Mouse (Mus musculus): Measurements from ENCODE around the gene Olfr615. TPM values are rescaled to one million over a fixed set of nuclear protein-coding genes. Genes with fewer than 3 reads are reported as not detected.

Olfr615 gene
- polyA plus RNA-seq, 1 experiment from 2014 or later: not detected

Small RNAs within 50 kb of the gene (microRNA-seq; reads per million reads assigned to microRNA genes)
- gene Gm26506: not detected

Other genes with a start within 250 kb of the Olfr615 start
- not detected in 2 replicates for gene Olfr597, start 239.8 kb upstream of the Olfr615 start, polyA plus RNA-seq (2015; fragmentation: Nextera tagmentation; extraction: Ambion mirVana)
- not detected in 2 replicates for gene Olfr598, start 232.5 kb upstream of the Olfr615 start, polyA plus RNA-seq (2015; fragmentation: Nextera tagmentation; extraction: Ambion mirVana)
- gene Olfr599, start 220.2 kb upstream of the Olfr615 start, polyA plus RNA-seq (2015; fragmentation: Nextera tagmentation; extraction: Ambion mirVana): not detected in 2 replicates
- not detected in 2 replicates for gene Olfr600, start 206.4 kb upstream of the Olfr615 start, polyA plus RNA-seq (2015; fragmentation: Nextera tagmentation; extraction: Ambion mirVana)
- gene Olfr601, start 193.4 kb upstream of the Olfr615 start, polyA plus RNA-seq (2015; fragmentation: Nextera tagmentation; extraction: Ambion mirVana): not detected in 2 replicates
- gene Olfr603, start 169.9 kb upstream of the Olfr615 start, polyA plus RNA-seq (2015; fragmentation: Nextera tagmentation; extraction: Ambion mirVana): not detected in 2 replicates
- gene Usp17lc, start 141.0 kb upstream of the Olfr615 start, polyA plus RNA-seq (2015; fragmentation: Nextera tagmentation; extraction: Ambion mirVana): not detected in 2 replicates
- not detected in 2 replicates for gene Olfr605, start 110.6 kb upstream of the Olfr615 start, polyA plus RNA-seq (2015; fragmentation: Nextera tagmentation; extraction: Ambion mirVana)
- gene Olfr606, start 107.0 kb upstream of the Olfr615 start, polyA plus RNA-seq (2015; fragmentation: Nextera tagmentation; extraction: Ambion mirVana): not detected in 2 replicates
- not detected in 2 replicates for gene Olfr607, start 91.9 kb upstream of the Olfr615 start, polyA plus RNA-seq (2015; fragmentation: Nextera tagmentation; extraction: Ambion mirVana)
- gene Olfr608, start 86.2 kb upstream of the Olfr615 start, polyA plus RNA-seq (2015; fragmentation: Nextera tagmentation; extraction: Ambion mirVana): not detected in 2 replicates
- gene Olfr609, start 58.0 kb upstream of the Olfr615 start, polyA plus RNA-seq (2015; fragmentation: Nextera tagmentation; extraction: Ambion mirVana): not detected in 2 replicates
- not detected in 2 replicates for gene Olfr610, start 44.0 kb upstream of the Olfr615 start, polyA plus RNA-seq (2015; fragmentation: Nextera tagmentation; extraction: Ambion mirVana)
- gene Olfr611, start 35.2 kb upstream of the Olfr615 start, polyA plus RNA-seq (2015; fragmentation: Nextera tagmentation; extraction: Ambion mirVana): not detected in 2 replicates
- not detected in 2 replicates for gene Olfr612, start 13.4 kb upstream of the Olfr615 start, polyA plus RNA-seq (2015; fragmentation: Nextera tagmentation; extraction: Ambion mirVana)
- not detected in 2 replicates for gene Olfr613, start 8.0 kb upstream of the Olfr615 start, polyA plus RNA-seq (2015; fragmentation: Nextera tagmentation; extraction: Ambion mirVana)
- not detected in 2 replicates for gene Olfr616, start 13.1 kb downstream of the Olfr615 start, polyA plus RNA-seq (2015; fragmentation: Nextera tagmentation; extraction: Ambion mirVana)
- gene Olfr617, start 17.0 kb downstream of the Olfr615 start, polyA plus RNA-seq (2015; fragmentation: Nextera tagmentation; extraction: Ambion mirVana): not detected in 2 replicates
- gene Olfr618, start 34.0 kb downstream of the Olfr615 start, polyA plus RNA-seq (2015; fragmentation: Nextera tagmentation; extraction: Ambion mirVana): not detected in 2 replicates
- gene Olfr619, start 44.5 kb downstream of the Olfr615 start, polyA plus RNA-seq (2015; fragmentation: Nextera tagmentation; extraction: Ambion mirVana): not detected in 2 replicates
- not detected in 2 replicates for gene Olfr620, start 56.5 kb downstream of the Olfr615 start, polyA plus RNA-seq (2015; fragmentation: Nextera tagmentation; extraction: Ambion mirVana)
- not detected in 2 replicates for gene Olfr622, start 86.6 kb downstream of the Olfr615 start, polyA plus RNA-seq (2015; fragmentation: Nextera tagmentation; extraction: Ambion mirVana)
- not detected in 2 replicates for gene Olfr623, start 107.6 kb downstream of the Olfr615 start, polyA plus RNA-seq (2015; fragmentation: Nextera tagmentation; extraction: Ambion mirVana)
- 0.04 TPM in 2 replicates for gene Olfr624, start 115.1 kb downstream of the Olfr615 start, polyA plus RNA-seq (2015; fragmentation: Nextera tagmentation; extraction: Ambion mirVana)
- gene Olfr625-ps1, start 126.6 kb downstream of the Olfr615 start, polyA plus RNA-seq (2015; fragmentation: Nextera tagmentation; extraction: Ambion mirVana): not detected in 2 replicates
- gene Olfr243, start 158.6 kb downstream of the Olfr615 start, polyA plus RNA-seq (2015; fragmentation: Nextera tagmentation; extraction: Ambion mirVana): not detected in 2 replicates
- not detected in 2 replicates for gene Olfr628, start 174.3 kb downstream of the Olfr615 start, polyA plus RNA-seq (2015; fragmentation: Nextera tagmentation; extraction: Ambion mirVana)
- gene Olfr629, start 188.9 kb downstream of the Olfr615 start, polyA plus RNA-seq (2015; fragmentation: Nextera tagmentation; extraction: Ambion mirVana): not detected in 2 replicates
- gene Olfr630, start 201.3 kb downstream of the Olfr615 start, polyA plus RNA-seq (2015; fragmentation: Nextera tagmentation; extraction: Ambion mirVana): not detected in 2 replicates
- not detected in 2 replicates for gene Olfr69, start 215.5 kb downstream of the Olfr615 start, polyA plus RNA-seq (2015; fragmentation: Nextera tagmentation; extraction: Ambion mirVana)
- not detected in 2 replicates for gene Olfr68, start 223.6 kb downstream of the Olfr615 start, polyA plus RNA-seq (2015; fragmentation: Nextera tagmentation; extraction: Ambion mirVana)
- gene Olfr67, start 235.7 kb downstream of the Olfr615 start, polyA plus RNA-seq (2015; fragmentation: Nextera tagmentation; extraction: Ambion mirVana): not detected in 2 replicates

Measured in midbrain, embryonic 13.5 days (tissue).